15 mouse cellular contexts compared by ENCODE assay signal in the genomic region with DNA sequence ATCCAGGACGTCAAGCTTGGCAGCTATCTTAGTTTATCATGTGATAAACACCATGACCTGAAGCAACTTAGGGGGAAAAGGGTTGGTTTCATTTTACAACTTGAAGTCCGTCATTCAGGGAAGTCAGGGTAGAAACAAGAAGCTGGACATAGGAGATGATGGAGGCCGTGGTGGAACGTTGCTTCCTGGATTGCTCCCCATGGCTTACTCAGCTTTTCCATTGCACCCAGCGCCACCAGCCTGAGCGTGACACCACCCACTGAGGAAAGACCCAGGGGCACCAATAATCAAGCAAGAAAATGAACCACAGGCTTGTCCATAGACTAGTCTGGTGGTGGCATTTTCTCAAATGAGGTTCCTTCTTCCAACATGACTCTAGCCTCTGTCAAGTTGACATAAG. TPM values are rescaled to one million over a fixed set of nuclear protein-coding genes. Genes with fewer than 3 reads are reported as not detected.
DNase-seq lines count a peak whose midpoint lies in the region; ATAC-seq and TF ChIP-seq lines count a peak whose summit lies in the region.
"Had no signal": no experiment of that assay in that cellular context is flagged by ENCODE, and none has a peak within 500 bp of the region (broad histone marks: within the 10 kb centered on the region; RNA-seq: fewer than 3 reads in every experiment).

No protein-coding gene starts in this region.

- H3K9me3 ChIP-seq in liver, embryonic 15.5 days (replicated peaks): no peaks in the 10 kb centered on the region
- H3K9me3 ChIP-seq: hindbrain, embryonic 10.5 days; neural tube, embryonic 15.5 days had no signal

- ATAC-seq in common myeloid progenitor, adult 5-6 weeks (replicated peaks; ENCODE audit: low read depth, poor library complexity, severe bottlenecking): peak; percentile 11; the same call in 1 of the 2 replicates
- ATAC-seq in liver, embryonic 15.5 days (ENCODE audit: insufficient read depth): no peak
- ATAC-seq: forebrain, embryonic 16.5 days had no signal

- H3K27me3 ChIP-seq in liver, embryonic 15.5 days: no peaks in the 10 kb centered on the region
- no peaks in the 10 kb centered on the region for H3K27me3 ChIP-seq in small intestine, adult 2 months (ENCODE audit: control insufficient read depth, insufficient read depth, low read length)
- H3K27me3 ChIP-seq: neural tube, embryonic 15.5 days had no signal

- peaks cover 68% of the 10 kb centered on the region for H3K4me1 ChIP-seq in liver, embryonic 15.5 days (replicated peaks)
- peaks cover 11% of the 10 kb centered on the region; the same call in 1 of the 2 replicates for H3K4me1 ChIP-seq in small intestine, adult 2 months (ENCODE audit: control insufficient read depth, insufficient read depth, insufficient read length, low read length)
- H3K4me1 ChIP-seq: hindbrain, embryonic 10.5 days; neural tube, embryonic 15.5 days had no signal

- H3K27ac ChIP-seq in liver, embryonic 15.5 days (replicated peaks): peak overlapping the region; percentile 39; the same call in 1 of the 2 replicates
- peak overlapping the region; percentile 80 for H3K27ac ChIP-seq in small intestine, adult 2 months (ENCODE audit: insufficient read depth, low read depth, low read length)
- H3K27ac ChIP-seq: hindbrain, embryonic 10.5 days had no signal

- H3K36me3 ChIP-seq in liver, embryonic 15.5 days (replicated peaks): peaks cover 99% of the 10 kb centered on the region
- H3K36me3 ChIP-seq in small intestine, adult 2 months (ENCODE audit: control insufficient read depth, insufficient read depth, low read length): peaks cover 3% of the 10 kb centered on the region; the same call in 1 of the 2 replicates
- H3K36me3 ChIP-seq: neural tube, embryonic 15.5 days had no signal

- 81% methylated on average over 6 of the region's 6 CpGs for WGBS in liver, embryonic 15.5 days (ENCODE audit: insufficient replicate concordance)
- WGBS in small intestine, adult 2 months: 70% methylated on average over 6 of the region's 6 CpGs

- TF ChIP-seq POLR2A in small intestine, adult 2 months (IDR thresholded peaks at IDR 0.05; ENCODE audit: low read depth, low read length): no peak

- H3K9ac ChIP-seq in liver, embryonic 15.5 days: no peak overlapping the region
- H3K9ac ChIP-seq: neural tube, embryonic 15.5 days had no signal

- H3K4me2 ChIP-seq in liver, embryonic 15.5 days: no peak overlapping the region
- H3K4me2 ChIP-seq: neural tube, embryonic 15.5 days had no signal

- H3K4me3 ChIP-seq in liver, embryonic 15.5 days (replicated peaks): no peak overlapping the region
- H3K4me3 ChIP-seq in small intestine, adult 2 months (ENCODE audit: low read depth, low read length): no peak overlapping the region
- H3K4me3 ChIP-seq: hindbrain, embryonic 10.5 days; neural tube, embryonic 15.5 days had no signal

- no peak for TF ChIP-seq CTCF in small intestine, adult 2 months (IDR thresholded peaks at IDR 0.05; ENCODE audit: extremely low read depth, insufficient read length, insufficient replicate concordance, low read depth, low read length)

- peak; percentile 55 for DNase-seq in layer of hippocampus, adult 9-11 months
- DNase-seq in layer of hippocampus, adult 18-20 months (ENCODE audit: low spot score in 2 of 2): no peak
- no peak for DNase-seq in ovary, postnatal 10 days (ENCODE audit: low spot score)
- no peak for DNase-seq in cerebellum, postnatal 4 days (ENCODE audit: low spot score in 2 of 2)
- DNase-seq: cerebellum, adult 11-12 months; kidney, adult 9 months had no signal

RNA-seq across cellular contexts. Expression of gene Plekho2, which starts 11.1 kb away (rescaled TPM):
- 10 to 100 TPM in 1 of 2 experiments, 1 to 10 TPM in 1; 7.7 to 11.7 TPM for total RNA-seq in layer of hippocampus, adult 18-20 months (2021)
- 19.3 and 20.0 TPM in 2 replicates for total RNA-seq in common myeloid progenitor, adult 5-6 weeks (2017)
- 27.0 and 27.3 TPM in 2 replicates for polyA plus RNA-seq in liver, embryonic 15.5 days (2015; fragmentation: Nextera tagmentation; extraction: Ambion mirVana)
- polyA plus RNA-seq in small intestine, adult 2 months (2012; rRNA removed): 6.3 and 9.7 TPM in 2 replicates

RNA-seq across cellular contexts. Expression of gene Pif1, which starts 18.2 kb away (rescaled TPM):
- under 1 TPM in 1 of 2 experiments, not detected in 1; 0.12 TPM for total RNA-seq in layer of hippocampus, adult 18-20 months (2021)
- 12.9 and 29.1 TPM in 2 replicates for total RNA-seq in common myeloid progenitor, adult 5-6 weeks (2017)
- 10.0 and 13.2 TPM in 2 replicates for polyA plus RNA-seq in liver, embryonic 15.5 days (2015; fragmentation: Nextera tagmentation; extraction: Ambion mirVana)
- polyA plus RNA-seq in small intestine, adult 2 months (2012; rRNA removed): 3.8 and 5.0 TPM in 2 replicates

RNA-seq across cellular contexts. Expression of gene Ankdd1a, which starts 48.8 kb away (rescaled TPM):
- total RNA-seq in layer of hippocampus, adult 18-20 months (2021): 1 to 10 TPM; 3.6 to 3.7 TPM
- total RNA-seq in common myeloid progenitor, adult 5-6 weeks (2017): not detected in 2 replicates
- 0.09 TPM in 1 of 2 replicates, not detected in the other for polyA plus RNA-seq in liver, embryonic 15.5 days (2015; fragmentation: Nextera tagmentation; extraction: Ambion mirVana)
- not detected in 2 replicates for polyA plus RNA-seq in small intestine, adult 2 months (2012; rRNA removed)
- total RNA-seq: adrenal gland, postnatal 14 days; gastrocnemius, postnatal 36 days had no signal
- polyA plus RNA-seq: embryonic facial prominence, embryonic 11.5 days; hindbrain, embryonic 10.5 days had no signal

Comparison
In these comparisons a context has a peak if more than half of its experiments do, and no peak if none do; other contexts are left out.
1. RNA of gene Pif1, which starts 18.2 kb away (total RNA-seq): 12.9 to 29.1 TPM in common myeloid progenitor, adult 5-6 weeks; 0.12 TPM in layer of hippocampus, adult 18-20 months; every median in the first group is over 10 times any median in the second.